Mouse (Mus musculus) gonadal fat pad, adult 2 months (tissue): ENCODE results near the gene Cd209b. TPM values are rescaled to one million over a fixed set of nuclear protein-coding genes. Genes with fewer than 3 reads are reported as not detected.

ENCODE experiments used
- DNase-seq: peaks from one replicate; pipeline ENCODE4 v3.0.0-alpha.2; 2012; ENCODE audit warnings: low read depth
- polyA plus RNA-seq: library from polyadenylated mRNA; depleted of rRNA; stranded (reverse); fragments of >200 nt; gene quantifications from 2 replicates; pipeline ENCODE4 v1.2.3, GENCODE M21; 2012; rRNA removed

Cd209b gene
- polyA plus RNA-seq = 1.4 and 1.9 TPM in 2 replicates

- no peak for DNase-seq
Observed at GRCm38 (mm10) chr8:3926744-3927143, at the start of gene Cd209b. Cd209b (minus strand) TSS chr8:3926844.

GRCm38 (mm10) chr8:3956037-3956436 lies 29.4 kb upstream of the Cd209b start:
- no peak for DNase-seq

GRCm38 (mm10) chr8:3954646-3955045 lies 28.0 kb upstream of the Cd209b start, which contains the start of gene Cd209c:
Cd209c (minus strand) TSS chr8:3954746.
- no peak for DNase-seq

DNA sequence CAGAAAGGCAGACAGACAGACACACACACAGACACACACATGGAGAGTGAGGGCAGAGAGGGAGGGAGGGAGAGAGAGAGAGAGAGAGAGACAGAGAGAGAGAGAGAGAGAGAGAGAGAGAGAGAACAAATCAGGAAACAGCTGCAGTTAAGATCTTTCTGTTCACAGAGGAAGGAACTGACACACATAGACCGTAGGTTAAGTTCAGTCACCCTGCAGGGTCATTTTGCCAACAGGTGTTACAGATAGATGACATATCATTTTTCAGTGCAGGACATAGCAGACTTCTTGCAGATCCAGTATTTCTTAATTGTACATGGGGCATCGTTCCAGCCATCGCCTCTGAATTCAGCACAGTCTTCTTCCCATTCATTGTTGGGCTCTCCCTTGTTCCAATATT lies 13.4 kb upstream of the Cd209b start:
- no peak for DNase-seq

GRCm38 (mm10) chr8:3878455-3878854 lies 48.2 kb downstream of the Cd209b start, which contains the start of gene Cd209d:
Cd209d (minus strand) TSS chr8:3878555.
- DNase-seq = no peak

GRCm38 (mm10) chr8:3876121-3876520 lies 50.5 kb downstream of the Cd209b start:
- DNase-seq = no peak

Other genes with a start within 250 kb of the Cd209b start
- 0.10 and 0.14 TPM in 2 replicates for gene Fcer2a, start 232.7 kb downstream of the Cd209b start, polyA plus RNA-seq
- 0.19 and 0.30 TPM in 2 replicates for gene Clec4g, start 206.2 kb downstream of the Cd209b start, polyA plus RNA-seq
- gene Cd209a, start 177.9 kb downstream of the Cd209b start, polyA plus RNA-seq = 0.18 TPM in 1 of 2 replicates, not detected in the other
- 0.09 and 0.15 TPM in 2 replicates for gene Cd209e, start 72.5 kb downstream of the Cd209b start, polyA plus RNA-seq
- gene Cd209d, start 48.3 kb downstream of the Cd209b start, polyA plus RNA-seq = 2.2 and 2.9 TPM in 2 replicates
- gene Cd209c, start 27.9 kb upstream of the Cd209b start, polyA plus RNA-seq = 0.67 and 1.1 TPM in 2 replicates
- 7.2 and 11.4 TPM in 2 replicates for gene Cd209f, start 179.0 kb upstream of the Cd209b start, polyA plus RNA-seq
- gene Cd209g, start 207.3 kb upstream of the Cd209b start, polyA plus RNA-seq = 7.3 and 10.9 TPM in 2 replicates
- 39.8 and 41.1 TPM in 2 replicates for gene Evi5l, start 239.7 kb upstream of the Cd209b start, polyA plus RNA-seq